20 mouse cellular contexts compared by ENCODE assay signal in the genomic region with DNA sequence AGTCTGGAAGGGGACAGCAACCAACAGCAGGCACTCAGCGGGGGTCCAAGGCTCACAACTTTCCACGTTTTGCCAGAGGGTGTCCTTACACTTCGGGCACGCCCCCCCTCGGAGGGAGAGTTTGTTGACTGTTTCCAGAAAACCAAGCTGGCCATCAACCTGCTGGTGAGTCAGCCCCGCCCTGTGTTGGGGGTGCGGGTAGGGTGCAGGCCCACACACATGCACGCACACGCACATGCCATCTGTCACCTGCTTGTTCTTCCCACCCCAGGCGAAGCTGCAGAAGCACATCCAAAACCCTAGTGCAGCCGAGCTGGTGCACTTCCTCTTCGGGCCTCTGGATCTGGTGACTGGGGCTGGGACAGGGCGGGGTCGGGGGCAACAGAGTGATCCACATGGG. TPM values are rescaled to one million over a fixed set of nuclear protein-coding genes. Genes with fewer than 3 reads are reported as not detected.
DNase-seq lines count a peak whose midpoint lies in the region; ATAC-seq lines count a peak whose summit lies in the region.
"Had no signal": no experiment of that assay in that cellular context is flagged by ENCODE, and none has a peak within 500 bp of the region (broad histone marks: within the 10 kb centered on the region; RNA-seq: fewer than 3 reads in every experiment).

No protein-coding gene starts in this region.

- peaks cover 36% of the 10 kb centered on the region for H3K27me3 ChIP-seq in limb, embryonic 13.5 days
- H3K27me3 ChIP-seq in limb, embryonic 10.5 days (ENCODE audit: low read depth, poor library complexity, severe bottlenecking): peaks cover 48% of the 10 kb centered on the region
- H3K27me3 ChIP-seq in heart, embryonic 10.5 days (ENCODE audit: insufficient read depth, poor library complexity, severe bottlenecking): peaks cover 63% of the 10 kb centered on the region

- WGBS in limb, embryonic 13.5 days: 66% methylated on average over 14 of the region's 14 CpGs
- 74% methylated on average over 14 of the region's 14 CpGs for WGBS in limb, embryonic 10.5 days
- WGBS in heart, embryonic 10.5 days: 64% methylated on average over 14 of the region's 14 CpGs

- H3K9ac ChIP-seq in limb, embryonic 13.5 days: no peak overlapping the region
- H3K9ac ChIP-seq: heart, embryonic 15.5 days; liver, postnatal 0 days; neural tube, embryonic 15.5 days had no signal

- H3K4me2 ChIP-seq in limb, embryonic 13.5 days (replicated peaks): no peak overlapping the region
- H3K4me2 ChIP-seq: heart, embryonic 15.5 days; neural tube, embryonic 15.5 days had no signal

- no peak overlapping the region for H3K4me3 ChIP-seq in limb, embryonic 13.5 days
- H3K4me3 ChIP-seq in limb, embryonic 10.5 days: no peak overlapping the region
- no peak overlapping the region for H3K4me3 ChIP-seq in heart, embryonic 10.5 days
- H3K4me3 ChIP-seq: heart, adult 2 months; heart, embryonic 15.5 days; neural tube, embryonic 15.5 days had no signal

- H3K4me1 ChIP-seq in limb, embryonic 13.5 days: peaks cover 3% of the 10 kb centered on the region; the same call in 1 of the 2 replicates
- H3K4me1 ChIP-seq in limb, embryonic 10.5 days: peaks cover 12% of the 10 kb centered on the region; the same call in 1 of the 2 replicates
- H3K4me1 ChIP-seq in heart, embryonic 10.5 days: peaks cover 13% of the 10 kb centered on the region

- H3K36me3 ChIP-seq in limb, embryonic 13.5 days: no peaks in the 10 kb centered on the region
- no peaks in the 10 kb centered on the region for H3K36me3 ChIP-seq in limb, embryonic 10.5 days
- no peaks in the 10 kb centered on the region for H3K36me3 ChIP-seq in heart, embryonic 10.5 days
- H3K36me3 ChIP-seq: heart, embryonic 15.5 days; neural tube, embryonic 15.5 days had no signal

- DNase-seq in cerebellum, postnatal 10 days: peak; percentile 70 to 76
- DNase-seq in limb, embryonic 10.5 days (ENCODE audit: low spot score): no peak
- peak; percentile 74 for DNase-seq in brain, adult 2 months (ENCODE audit: low read depth, low spot score)
- no peak for DNase-seq in ovary, postnatal 14 days (ENCODE audit: low spot score)
- no peak for DNase-seq in heart, embryonic 10.5 days (ENCODE audit: low spot score)
- DNase-seq: gastrocnemius, postnatal 14 days; heart, adult 2 months; kidney, adult 11 months; liver; liver, postnatal 0 days; lung, postnatal 10 days; thymus, postnatal 4 days had no signal

- no peaks in the 10 kb centered on the region for H3K9me3 ChIP-seq in limb, embryonic 13.5 days
- no peaks in the 10 kb centered on the region for H3K9me3 ChIP-seq in limb, embryonic 10.5 days (replicated peaks)
- H3K9me3 ChIP-seq in heart, embryonic 10.5 days: no peaks in the 10 kb centered on the region
- H3K9me3 ChIP-seq: heart, embryonic 15.5 days; neural tube, embryonic 15.5 days had no signal

- H3K27ac ChIP-seq in limb, embryonic 13.5 days: no peak overlapping the region
- H3K27ac ChIP-seq in limb, embryonic 10.5 days: no peak overlapping the region
- H3K27ac ChIP-seq in heart, embryonic 10.5 days: no peak overlapping the region
- H3K27ac ChIP-seq: heart, adult 2 months; heart, embryonic 15.5 days; kidney, postnatal 0 days; neural tube, embryonic 15.5 days had no signal

- ATAC-seq in cerebellum, adult (ENCODE audit: insufficient number of reproducible peaks, low FRiP score, low TSS enrichment): no peak
- ATAC-seq in limb, embryonic 13.5 days (ENCODE audit: low FRiP score, low read depth): 0 out of 2 replicates have a peak, but pooled peaks have one; percentile 28
- peak; percentile 33; the same call in 1 of the 2 replicates for ATAC-seq in megakaryocyte, adult 5-6 weeks (ENCODE audit: poor library complexity, severe bottlenecking)
- ATAC-seq: hindbrain, embryonic 16.5 days; liver, postnatal 0 days; midbrain, embryonic 16.5 days had no signal

RNA-seq across cellular contexts. Expression of a gene that starts 18.3 kb away (rescaled TPM):
- 7.4 and 10.3 TPM in 2 replicates for polyA plus RNA-seq in limb, embryonic 13.5 days (2015; fragmentation: Nextera tagmentation; extraction: Ambion mirVana)
- polyA plus RNA-seq in limb, embryonic 10.5 days (2016; fragmentation: Nextera tagmentation; extraction: Ambion mirVana): 3.4 and 5.0 TPM in 2 replicates
- not detected in 2 replicates for total RNA-seq in megakaryocyte, adult 5-6 weeks (2015)
- total RNA-seq in megakaryocyte, adult 5-6 weeks (2017): not detected in 2 replicates
- polyA plus RNA-seq in heart, embryonic 10.5 days (2016; fragmentation: Nextera tagmentation; extraction: Ambion mirVana): 3.1 and 8.2 TPM in 2 replicates

RNA-seq across cellular contexts. Expression of a gene that starts 29.4 kb away (rescaled TPM):
- polyA plus RNA-seq in limb, embryonic 13.5 days (2015; fragmentation: Nextera tagmentation; extraction: Ambion mirVana): 45.0 and 48.7 TPM in 2 replicates
- 42.9 and 46.1 TPM in 2 replicates for polyA plus RNA-seq in limb, embryonic 10.5 days (2016; fragmentation: Nextera tagmentation; extraction: Ambion mirVana)
- 11.8 and 12.0 TPM in 2 replicates for total RNA-seq in megakaryocyte, adult 5-6 weeks (2015)
- total RNA-seq in megakaryocyte, adult 5-6 weeks (2017): 6.0 and 8.7 TPM in 2 replicates
- polyA plus RNA-seq in heart, embryonic 10.5 days (2016; fragmentation: Nextera tagmentation; extraction: Ambion mirVana): 39.5 and 41.2 TPM in 2 replicates

RNA-seq across cellular contexts. Expression of a gene that starts 29.5 kb away (rescaled TPM):
- 77.5 and 79.9 TPM in 2 replicates for polyA plus RNA-seq in limb, embryonic 13.5 days (2015; fragmentation: Nextera tagmentation; extraction: Ambion mirVana)
- 44.1 and 59.5 TPM in 2 replicates for polyA plus RNA-seq in limb, embryonic 10.5 days (2016; fragmentation: Nextera tagmentation; extraction: Ambion mirVana)
- 36.1 and 36.5 TPM in 2 replicates for total RNA-seq in megakaryocyte, adult 5-6 weeks (2015)
- 11.4 and 14.6 TPM in 2 replicates for total RNA-seq in megakaryocyte, adult 5-6 weeks (2017)
- polyA plus RNA-seq in heart, embryonic 10.5 days (2016; fragmentation: Nextera tagmentation; extraction: Ambion mirVana): 35.6 and 39.4 TPM in 2 replicates

RNA-seq across cellular contexts. Expression of a gene that starts 35.0 kb away (rescaled TPM):
- polyA plus RNA-seq in limb, embryonic 13.5 days (2015; fragmentation: Nextera tagmentation; extraction: Ambion mirVana): 266 and 280 TPM in 2 replicates
- 258 and 272 TPM in 2 replicates for polyA plus RNA-seq in limb, embryonic 10.5 days (2016; fragmentation: Nextera tagmentation; extraction: Ambion mirVana)
- 197 and 213 TPM in 2 replicates for total RNA-seq in megakaryocyte, adult 5-6 weeks (2015)
- total RNA-seq in megakaryocyte, adult 5-6 weeks (2017): 795 and 884 TPM in 2 replicates
- polyA plus RNA-seq in heart, embryonic 10.5 days (2016; fragmentation: Nextera tagmentation; extraction: Ambion mirVana): 270 and 285 TPM in 2 replicates

RNA-seq across cellular contexts. Expression of a gene that starts 57.0 kb away (rescaled TPM):
- 73.8 and 75.9 TPM in 2 replicates for polyA plus RNA-seq in limb, embryonic 13.5 days (2015; fragmentation: Nextera tagmentation; extraction: Ambion mirVana)
- polyA plus RNA-seq in limb, embryonic 10.5 days (2016; fragmentation: Nextera tagmentation; extraction: Ambion mirVana): 44.5 and 56.4 TPM in 2 replicates
- 22.8 and 26.4 TPM in 2 replicates for total RNA-seq in megakaryocyte, adult 5-6 weeks (2015)
- 12.9 and 13.1 TPM in 2 replicates for total RNA-seq in megakaryocyte, adult 5-6 weeks (2017)
- 29.5 and 37.4 TPM in 2 replicates for polyA plus RNA-seq in heart, embryonic 10.5 days (2016; fragmentation: Nextera tagmentation; extraction: Ambion mirVana)

Comparison
In these comparisons a context has a peak if more than half of its experiments do, and no peak if none do; other contexts are left out.
1. DNase-seq: peak in cerebellum, postnatal 10 days (2 of 2) and brain, adult 2 months (single experiment); none in limb, embryonic 10.5 days (single experiment), ovary, postnatal 14 days (single experiment) and heart, embryonic 10.5 days (single experiment).